Mouse (Mus musculus) embryonic facial prominence, embryonic 14.5 days (tissue): ENCODE data around the gene Pstk. TPM values are rescaled to one million over a fixed set of nuclear protein-coding genes. Genes with fewer than 3 reads are reported as not detected.
"Not testable (repeated sequence)": the region's sequence is repeated elsewhere in the genome, so short reads cannot be mapped to it uniquely, and the experiment has no call there.

ENCODE experiments used
- ATAC-seq: fragments of 200-750 bp; cut with Nextera tagmentation; 2 replicates; pipeline ENCODE4 v1.8.0; 2017; ENCODE audit warnings: low read depth, moderate number of reproducible peaks, moderate TSS enrichment
- DNase-seq: peaks from one replicate; pipeline ENCODE4 v3.0.0-alpha.2; 2015; ENCODE audit warnings: low spot score
- H3K27ac ChIP-seq: fragments of 300-500 bp; sonication (generic); replicated peaks from 2 replicates; pipeline ENCODE4 v1.5.1; 2014; ENCODE audit warnings: low read depth, mild to moderate bottlenecking, low read length, moderate library complexity
- H3K27me3 ChIP-seq: fragments of 300-500 bp; sonication (generic); replicated peaks from 2 replicates; pipeline ENCODE4 v1.6.1; 2014; ENCODE audit warnings: low read length; ENCODE audit not compliant: control insufficient read depth, insufficient read depth
- H3K36me3 ChIP-seq: fragments of 300-500 bp; sonication (generic); 2 replicates; pipeline ENCODE4 v1.6.1; 2014; ENCODE audit warnings: low read length, mixed read lengths; ENCODE audit not compliant: control insufficient read depth, insufficient read depth
- H3K4me1 ChIP-seq: fragments of 300-500 bp; sonication (generic); 2 replicates; pipeline ENCODE4 v1.6.1; 2014; ENCODE audit warnings: antibody characterized with exemption, low read length; ENCODE audit not compliant: control insufficient read depth, insufficient read depth
- H3K4me2 ChIP-seq: fragments of 300-500 bp; sonication (generic); 2 replicates; pipeline ENCODE4 v1.6.1; 2014; ENCODE audit warnings: low read depth, mild to moderate bottlenecking, low read length, moderate library complexity, mixed read lengths
- H3K4me3 ChIP-seq: fragments of 300-500 bp; sonication (generic); 2 replicates; pipeline ENCODE4 v1.5.1; 2014; ENCODE audit warnings: low read depth, mild to moderate bottlenecking, low read length
- H3K9ac ChIP-seq: fragments of 300-500 bp; sonication (generic); 2 replicates; pipeline ENCODE4 v1.6.1; 2014; ENCODE audit warnings: low read depth, mild to moderate bottlenecking, low read length, moderate library complexity, mixed read lengths
- H3K9me3 ChIP-seq: fragments of 300-500 bp; sonication (generic); 2 replicates; pipeline ENCODE4 v1.6.1; 2016; ENCODE audit warnings: low read length; ENCODE audit not compliant: control insufficient read depth
- WGBS: fragments of 180-500 bp; shearing (Covaris S2); extraction: QIAGEN DNeasy Blood & Tissue Kit; methylation state at CpG from one replicate; pipeline ENCODE4 v1.1.7; 2014; 5-methylcytosine and 5-hydroxymethylcytosine counted together
- polyA plus RNA-seq: library from polyadenylated mRNA; unstranded; fragments of >200 nt; fragmentation: Nextera tagmentation; extraction: Ambion mirVana; gene quantifications from 2 replicates; pipeline ENCODE4 v1.2.1, GENCODE M21; 2014

The Pstk gene
- polyA plus RNA-seq, 1 experiment from 2014 or later = 60.3 TPM

DNA sequence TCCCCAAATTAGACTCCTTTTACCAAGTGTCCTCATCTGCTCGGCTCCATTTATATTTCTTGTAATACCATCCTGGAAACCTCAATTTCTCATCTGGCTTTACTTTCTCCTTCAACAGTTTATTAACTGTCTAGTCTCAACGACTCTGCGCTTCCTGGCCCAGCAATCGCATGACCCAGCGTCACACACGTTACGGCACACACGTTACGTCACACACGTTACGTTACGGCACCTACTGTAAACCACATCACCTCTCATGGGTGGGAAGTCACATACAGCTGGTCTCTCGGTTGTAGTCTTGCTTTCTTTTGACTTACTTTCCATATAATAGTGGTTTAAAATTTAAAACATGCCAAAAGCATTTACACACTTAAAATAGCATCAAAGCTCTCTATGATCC lies 14.8 kb upstream of the Pstk start:
- ATAC-seq (no peak), DNase-seq (no peak)
- Histone ChIP-seq H3K4me3 (no peak overlapping the region), H3K4me2 (no peak overlapping the region), H3K4me1 (0 out of 2 replicates have a peak, but pooled peaks cover 2% of the 10 kb centered on the region), H3K27ac (no peak overlapping the region), H3K27me3 (no peaks in the 10 kb centered on the region), H3K9ac (no peak overlapping the region), H3K9me3 (no peaks in the 10 kb centered on the region), H3K36me3 (peaks cover 65% of the 10 kb centered on the region)
- 96% methylated on average over 13 of the region's 13 CpGs for WGBS

GRCm38 (mm10) chr7:131362269-131362614 lies 8.7 kb upstream of the Pstk start:
- H3K36me3 ChIP-seq = peaks cover 20% of the 10 kb centered on the region
- H3K27ac ChIP-seq = peak overlapping the region; percentile 87
- peak overlapping the region; percentile 87 for H3K4me3 ChIP-seq
- WGBS = under 1% methylated on average over 34 of the region's 35 CpGs
- H3K4me2 ChIP-seq = peak overlapping the region; percentile 81
- peak overlapping the region; percentile 92 for H3K9ac ChIP-seq
- H3K4me1 ChIP-seq = peaks cover 12% of the 10 kb centered on the region
- H3K27me3 ChIP-seq = no peaks in the 10 kb centered on the region
- no peaks in the 10 kb centered on the region for H3K9me3 ChIP-seq
- no peak for DNase-seq
- ATAC-seq = peak; percentile 77

GRCm38 (mm10) chr7:131362615-131363300 lies 8.2 kb upstream of the Pstk start, which contains the start of gene 2310057M21Rik:
2310057M21Rik (minus strand) TSS chr7:131362759.
- Histone ChIP-seq H3K36me3 (peaks cover 15% of the 10 kb centered on the region), H3K4me3 (peak within 1 kb of the TSS; percentile 87), H3K4me2 (peak within 1 kb of the TSS; percentile 81), H3K4me1 (peaks cover 12% of the 10 kb centered on the region), H3K27me3 (no peaks in the 10 kb centered on the region), H3K9ac (peak within 1 kb of the TSS; percentile 92), H3K9me3 (no peaks in the 10 kb centered on the region), H3K27ac (peak within 1 kb of the TSS; percentile 88)
- WGBS = under 1% methylated on average over 49 of the region's 55 CpGs
- ATAC-seq (peak; percentile 98), DNase-seq (peak; percentile 99)

- H3K9ac ChIP-seq = no peak overlapping the region
- peaks cover 3% of the 10 kb centered on the region; the same call in 1 of the 2 replicates for H3K36me3 ChIP-seq
- H3K4me2 ChIP-seq = no peak overlapping the region
- 94% methylated on average over 8 of the region's 8 CpGs for WGBS
- no peak overlapping the region for H3K27ac ChIP-seq
- H3K4me1 ChIP-seq = peaks cover 12% of the 10 kb centered on the region
- no peaks in the 10 kb centered on the region for H3K27me3 ChIP-seq
- H3K4me3 ChIP-seq = no peak overlapping the region
- ATAC-seq (no peak), DNase-seq (no peak)
- H3K9me3 ChIP-seq = no peaks in the 10 kb centered on the region
Observed at GRCm38 (mm10) chr7:131364131-131364530, 6.8 kb upstream of the Pstk start.

DNA sequence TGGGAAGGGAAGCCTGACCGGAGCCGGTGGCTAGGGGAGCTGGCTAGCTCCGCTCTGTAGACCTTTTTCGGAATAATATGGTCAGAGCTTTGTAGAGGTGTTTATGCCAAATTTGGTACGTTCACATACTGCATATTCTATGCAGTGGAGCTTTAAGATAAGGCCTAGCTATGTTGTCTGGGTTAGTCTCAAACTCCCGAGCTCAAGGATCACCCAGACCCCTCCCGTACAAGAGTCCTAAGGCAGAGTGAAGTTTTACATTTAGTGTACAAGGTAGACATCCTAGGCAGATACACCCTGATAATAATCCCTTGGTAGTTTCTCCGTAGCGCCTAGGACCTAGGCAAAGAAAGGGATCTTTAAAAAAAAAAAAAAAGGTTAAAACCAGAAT lies 524 bp downstream of the Pstk start:
- Histone ChIP-seq H3K9me3 (no peaks in the 10 kb centered on the region), H3K27me3 (no peaks in the 10 kb centered on the region), H3K27ac (peak overlapping the region; percentile 92), H3K4me2 (peak overlapping the region; percentile 69), H3K36me3 (peaks cover 7% of the 10 kb centered on the region; the same call in 1 of the 2 replicates), H3K4me3 (peak overlapping the region; percentile 83), H3K4me1 (peaks cover 9% of the 10 kb centered on the region), H3K9ac (peak overlapping the region; percentile 92)
- DNase-seq = no peak
- 6% methylated on average over 9 of the region's 9 CpGs for WGBS
- no peak for ATAC-seq

- H3K27ac ChIP-seq = no peak overlapping the region
- DNase-seq (peak; percentile 12), ATAC-seq (no peak)
- H3K4me3 ChIP-seq = peak overlapping the region; percentile 83
- no peaks in the 10 kb centered on the region for H3K27me3 ChIP-seq
- H3K4me2 ChIP-seq = peak overlapping the region; percentile 69
- H3K36me3 ChIP-seq = peaks cover 7% of the 10 kb centered on the region; the same call in 1 of the 2 replicates
- no peaks in the 10 kb centered on the region for H3K9me3 ChIP-seq
- peak overlapping the region; percentile 92 for H3K9ac ChIP-seq
- peaks cover 9% of the 10 kb centered on the region for H3K4me1 ChIP-seq
- 74% methylated on average over 9 of the region's 9 CpGs for WGBS
Observed at GRCm38 (mm10) chr7:131371880-131372651, 1.1 kb downstream of the Pstk start.

DNA sequence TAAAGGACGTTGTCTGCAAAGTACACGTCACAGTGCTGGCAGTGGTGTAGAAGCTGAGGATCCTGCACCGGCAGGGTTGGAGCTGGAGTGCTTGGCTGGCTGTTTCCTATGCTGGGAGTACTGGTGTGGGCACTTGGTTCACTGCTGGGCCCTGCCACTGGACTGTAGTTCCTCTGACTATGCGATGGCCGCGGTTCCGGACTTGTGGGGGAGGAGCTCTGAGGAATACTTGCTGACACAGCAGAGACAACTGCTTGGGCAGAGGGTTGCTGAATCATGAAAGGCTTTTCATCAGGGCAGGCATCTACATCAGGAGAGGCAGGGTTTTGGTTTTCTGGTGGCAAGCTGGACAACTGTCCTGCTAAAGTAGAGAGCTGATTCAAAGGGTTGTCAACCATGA lies 20.8 kb downstream of the Pstk start:
- not testable (repeated sequence) for H3K9me3 ChIP-seq, ATAC-seq, H3K27ac ChIP-seq, H3K4me3 ChIP-seq, DNase-seq, H3K4me1 ChIP-seq, H3K27me3 ChIP-seq, H3K9ac ChIP-seq, H3K4me2 ChIP-seq
- H3K36me3 ChIP-seq = peaks cover 51% of the 10 kb centered on the region
- 96% methylated on average over 6 of the region's 7 CpGs for WGBS

GRCm38 (mm10) chr7:131409321-131409987 lies 38.5 kb downstream of the Pstk start:
- no peaks in the 10 kb centered on the region for H3K9me3 ChIP-seq
- peak overlapping the region; percentile 93 for H3K4me3 ChIP-seq
- WGBS = 5% methylated on average over 16 of the region's 16 CpGs
- H3K4me1 ChIP-seq = peaks cover 15% of the 10 kb centered on the region
- no peaks in the 10 kb centered on the region for H3K27me3 ChIP-seq
- peak overlapping the region; percentile 80 for H3K4me2 ChIP-seq
- no peaks in the 10 kb centered on the region for H3K36me3 ChIP-seq
- peak overlapping the region; percentile 94 for H3K9ac ChIP-seq
- peak; percentile 26 for DNase-seq
- H3K27ac ChIP-seq = peak overlapping the region; percentile 65; the same call in 1 of the 2 replicates
- ATAC-seq = no peak
